Mouse (Mus musculus) MEL (cell line): ENCODE measurements at regions not wholly inside any gene's neighbourhood (a gene's known extent, or its start where the extent isn't known, plus 50 kb on each side); places are given as distances from the start of the nearest gene placed in this dataset.

Source experiments
- DNase-seq: peaks from one replicate; pipeline ENCODE4 v3.0.0; 2011; ENCODE audit warnings: low read depth, low spot score
- H3K27ac ChIP-seq: 2 replicates; pipeline ENCODE4 v1.5.1; 2012; ENCODE audit warnings: low read depth, mild to moderate bottlenecking, control low read depth, low read length, moderate library complexity; ENCODE audit not compliant: control insufficient read depth
- H3K27me3 ChIP-seq, 2 experiments: fragments of 150-350 bp in 1 of 2; sonication (generic) in 1 of 2; 2 replicates each; pipeline ENCODE4 v1.6.1; 2012; ENCODE audit warnings: low read length in 2 of 2, mild to moderate bottlenecking in 2 of 2, improper control_type of control experiment in 1 of 2, moderate library complexity in 1 of 2; ENCODE audit not compliant: insufficient read depth in 2 of 2, control insufficient read depth in 1 of 2
- H3K36me3 ChIP-seq, 2 experiments: 2 replicates each; pipeline ENCODE4 v1.6.1; 2012 to 2014; ENCODE audit warnings: low read length in 2 of 2, improper control_type of control experiment in 1 of 2, inconsistent platforms in 1 of 2, mild to moderate bottlenecking in 1 of 2; ENCODE audit not compliant: insufficient read depth in 2 of 2, control insufficient read depth in 1 of 2
- H3K4me1 ChIP-seq, 2 experiments: fragments of 150-350 bp in 1 of 2; sonication (generic) in 1 of 2; 2 replicates each; pipeline ENCODE4 v1.6.1; 2012; ENCODE audit warnings: low read length in 2 of 2, improper control_type of control experiment in 1 of 2, mild to moderate bottlenecking in 1 of 2; ENCODE audit not compliant: insufficient read depth in 2 of 2, control insufficient read depth in 1 of 2
- H3K4me3 ChIP-seq, 2 experiments: fragments of 150-350 bp in 1 of 2; sonication (generic) in 1 of 2; 2 replicates each; pipeline ENCODE4 v1.5.1; 2012; ENCODE audit warnings: low read depth in 2 of 2, low read length in 2 of 2, mild to moderate bottlenecking in 2 of 2, moderate library complexity in 2 of 2, control low read depth in 1 of 2, improper control_type of control experiment in 1 of 2; ENCODE audit not compliant: control insufficient read depth in 1 of 2, insufficient read depth in 1 of 2
- H3K79me2 ChIP-seq: 2 replicates; pipeline ENCODE4 v1.6.1; 2012; ENCODE audit warnings: mild to moderate bottlenecking, low read length, moderate library complexity; ENCODE audit not compliant: control insufficient read depth, poor library complexity, insufficient read depth
- H3K9ac ChIP-seq: 2 replicates; pipeline ENCODE4 v1.6.1; 2012; ENCODE audit warnings: low read depth, mild to moderate bottlenecking, control low read depth, low read length, moderate library complexity; ENCODE audit not compliant: control insufficient read depth, poor library complexity, severe bottlenecking
- H3K9me3 ChIP-seq: fragments of 150-350 bp; sonication (generic); replicated peaks from 2 replicates; pipeline ENCODE4 v1.6.1; 2012; ENCODE audit warnings: mild to moderate bottlenecking, low read length, improper control_type of control experiment, moderate library complexity; ENCODE audit not compliant: insufficient read depth
- BHLHE40 ChIP-seq: IDR thresholded peaks from 2 replicates; pipeline ENCODE4 v1.6.1; 2012; ENCODE audit warnings: low read depth, mild to moderate bottlenecking, inconsistent platforms, low read length, improper control_type of control experiment, borderline replicate concordance
- CHD1 ChIP-seq: IDR thresholded peaks from 2 replicates; pipeline ENCODE4 v1.6.1; 2012; ENCODE audit warnings: low read depth, mild to moderate bottlenecking, inconsistent platforms, low read length, improper control_type of control experiment
- CHD2 ChIP-seq: IDR thresholded peaks from 2 replicates; pipeline ENCODE4 v1.6.1; 2011; ENCODE audit warnings: low read length, improper control_type of control experiment
- CTCF ChIP-seq, 3 experiments: IDR thresholded peaks in 2 of 3; conservative IDR thresholded peaks in 1 of 3; 2 replicates each; pipeline ENCODE4 v1.5.1; 2011 to 2012; ENCODE audit warnings: low read length in 3 of 3, low read depth in 2 of 3, mild to moderate bottlenecking in 2 of 3, improper control_type of control experiment in 1 of 3, inconsistent platforms in 1 of 3, mixed read lengths in 1 of 3, moderate library complexity in 1 of 3; ENCODE audit not compliant: control insufficient read depth in 1 of 3, insufficient read depth in 1 of 3, poor library complexity in 1 of 3, severe bottlenecking in 1 of 3
- E2F4 ChIP-seq: IDR thresholded peaks from 2 replicates; pipeline ENCODE4 v1.6.1; 2011; ENCODE audit warnings: low read depth, low read length, improper control_type of control experiment, borderline replicate concordance
- EP300 ChIP-seq, 2 experiments: IDR thresholded peaks; 2 replicates each; pipeline ENCODE4 v1.6.1; 2011; ENCODE audit warnings: improper control_type of control experiment in 2 of 2, low read length in 2 of 2, low read depth in 1 of 2, mild to moderate bottlenecking in 1 of 2
- ETS1 ChIP-seq: IDR thresholded peaks from 2 replicates; pipeline ENCODE4 v1.6.1; 2012; ENCODE audit warnings: low read depth, mild to moderate bottlenecking, inconsistent platforms, low read length, improper control_type of control experiment, moderate library complexity
- GABPA ChIP-seq: IDR thresholded peaks from 2 replicates; pipeline ENCODE4 v1.6.1; 2012; ENCODE audit warnings: low read depth, mild to moderate bottlenecking, inconsistent platforms, low read length, improper control_type of control experiment, moderate library complexity
- GATA1 ChIP-seq: IDR thresholded peaks from 2 replicates; pipeline ENCODE4 v1.6.1; 2011; ENCODE audit warnings: low read depth, low read length, improper control_type of control experiment
- JUND ChIP-seq: IDR thresholded peaks from 2 replicates; pipeline ENCODE4 v1.6.1; 2011; ENCODE audit warnings: low read depth, mild to moderate bottlenecking, improper control_type of control experiment, low read length
- KAT2A ChIP-seq: conservative IDR thresholded peaks from 2 replicates; pipeline ENCODE4 v1.6.1; 2012; ENCODE audit warnings: low read depth, low read length, improper control_type of control experiment, inconsistent platforms
- MAFK ChIP-seq: IDR thresholded peaks from 2 replicates; pipeline ENCODE4 v1.6.1; 2011; ENCODE audit warnings: low read depth, mild to moderate bottlenecking, low read length, improper control_type of control experiment, borderline replicate concordance
- MAZ ChIP-seq: IDR thresholded peaks from 2 replicates; pipeline ENCODE4 v1.6.1; 2012; ENCODE audit warnings: low read depth, mild to moderate bottlenecking, inconsistent platforms, low read length, improper control_type of control experiment
- MXI1 ChIP-seq: IDR thresholded peaks from 2 replicates; pipeline ENCODE4 v1.6.1; 2011; ENCODE audit warnings: mild to moderate bottlenecking, low read depth, low read length, improper control_type of control experiment
- MYB ChIP-seq: IDR thresholded peaks from 2 replicates; pipeline ENCODE4 v1.6.1; 2011; ENCODE audit warnings: mild to moderate bottlenecking, low read depth, low read length, improper control_type of control experiment
- MYC ChIP-seq: IDR thresholded peaks from 2 replicates; pipeline ENCODE4 v1.6.1; 2011; ENCODE audit warnings: low read depth, mild to moderate bottlenecking, low read length, improper control_type of control experiment, moderate library complexity
- NRF1 ChIP-seq: IDR thresholded peaks from 2 replicates; pipeline ENCODE4 v1.6.1; 2014; ENCODE audit warnings: low read depth, mild to moderate bottlenecking, inconsistent platforms, low read length, improper control_type of control experiment, moderate library complexity; ENCODE audit not compliant: poor library complexity, insufficient read depth, severe bottlenecking
- POLR2A ChIP-seq, 2 experiments: IDR thresholded peaks; 2 replicates each; pipeline ENCODE4 v1.6.1; 2011 to 2012; ENCODE audit warnings: low read length in 2 of 2, mild to moderate bottlenecking in 2 of 2, control low read depth in 1 of 2, improper control_type of control experiment in 1 of 2, low read depth in 1 of 2, moderate library complexity in 1 of 2; ENCODE audit not compliant: control insufficient read depth in 1 of 2, insufficient read depth in 1 of 2, poor library complexity in 1 of 2
- POLR2AphosphoS5 ChIP-seq: IDR thresholded peaks from 2 replicates; pipeline ENCODE4 v1.6.1; 2012; ENCODE audit warnings: low read depth, borderline replicate concordance, mild to moderate bottlenecking, inconsistent platforms, low read length, moderate library complexity, mixed read lengths
- RCOR1 ChIP-seq: IDR thresholded peaks from 2 replicates; pipeline ENCODE4 v1.6.1; 2012; ENCODE audit warnings: low read depth, mild to moderate bottlenecking, inconsistent platforms, low read length, improper control_type of control experiment
- SIN3A ChIP-seq: IDR thresholded peaks from 2 replicates; pipeline ENCODE4 v1.6.1; 2012; ENCODE audit warnings: low read length, improper control_type of control experiment, inconsistent platforms
- SMC3 ChIP-seq: IDR thresholded peaks from 2 replicates; pipeline ENCODE4 v1.6.1; 2011; ENCODE audit warnings: low read depth, low read length, improper control_type of control experiment
- TBP ChIP-seq: IDR thresholded peaks from 2 replicates; pipeline ENCODE4 v1.8.0; 2011; ENCODE audit warnings: low read depth, low read length, improper control_type of control experiment
- TCF12 ChIP-seq: IDR thresholded peaks from 2 replicates; pipeline ENCODE4 v1.6.1; 2014; ENCODE audit warnings: low read depth, mild to moderate bottlenecking, inconsistent platforms, low read length, improper control_type of control experiment, moderate library complexity
- USF1 ChIP-seq: IDR thresholded peaks from 2 replicates; pipeline ENCODE4 v1.6.1; 2014; ENCODE audit warnings: low read depth, mild to moderate bottlenecking, inconsistent platforms, low read length, improper control_type of control experiment, moderate library complexity
- ZKSCAN1 ChIP-seq: IDR thresholded peaks from 2 replicates; pipeline ENCODE4 v1.6.1; 2012; ENCODE audit warnings: low read depth, mild to moderate bottlenecking, inconsistent platforms, low read length, improper control_type of control experiment, moderate library complexity
- ZNF384 ChIP-seq: IDR thresholded peaks from 2 replicates; pipeline ENCODE4 v1.6.1; 2012; ENCODE audit warnings: low read depth, mild to moderate bottlenecking, inconsistent platforms, low read length, improper control_type of control experiment

- no peaks in the 10 kb centered on the region for H3K79me2 ChIP-seq
- no peak overlapping the region for H3K9ac ChIP-seq
- no peaks in the 10 kb centered on the region for H3K4me1 ChIP-seq
- no peaks in the 10 kb centered on the region for H3K36me3 ChIP-seq
- peaks cover 2 to 7% of the 10 kb centered on the region in 2 experiments; a peak in 3 of 4 replicates for H3K27me3 ChIP-seq
- TF ChIP-seq ZNF384 (no peak), MYC (no peak), POLR2AphosphoS5 (no peak), GABPA (no peak), MAZ (no peak), MXI1 (no peak), ETS1 (no peak), TCF12 (no peak), NRF1 (no peak), RCOR1 (no peak), CHD2 (no peak), POLR2A (IDR thresholded peaks at IDR 0.05; ENCODE audit: control insufficient read depth in 1 of 2, insufficient read depth in 1 of 2, low read depth in 1 of 2, low read length in 2 of 2, poor library complexity in 1 of 2) (no peak), BHLHE40 (no peak), JUND (no peak), E2F4 (no peak)
- no peak overlapping the region for H3K27ac ChIP-seq
- DNase-seq = no peak
- H3K4me3 ChIP-seq = no peak overlapping the region
- H3K9me3 ChIP-seq = no peaks in the 10 kb centered on the region
These were observed 66.3 kb downstream of the Ythdf1 start for GRCm38 (mm10) chr2:180854349-180855004.

- TF ChIP-seq MAFK = no peak
- no peak for TF ChIP-seq ZKSCAN1
- TF ChIP-seq NRF1 = no peak
- no peak for TF ChIP-seq SIN3A
- no peak for TF ChIP-seq CHD1
- TF ChIP-seq RCOR1 = no peak
- TF ChIP-seq CHD2 = no peak
- no peak for TF ChIP-seq SMC3
- no peak for TF ChIP-seq USF1
- TF ChIP-seq GATA1 = no peak
- TF ChIP-seq CTCF (IDR thresholded peaks at IDR 0.05 in 2 of 3, conservative IDR thresholded peaks at IDR 0.05 in 1 of 3; ENCODE audit: control insufficient read depth in 1 of 3, insufficient read depth in 1 of 3, low read depth in 2 of 3, low read length in 3 of 3, poor library complexity in 1 of 3, severe bottlenecking in 1 of 3) = no peak
- TF ChIP-seq KAT2A = no peak
- no peak for TF ChIP-seq EP300 (IDR thresholded peaks at IDR 0.05; ENCODE audit: low read depth in 1 of 2, low read length in 2 of 2)
- no peak for TF ChIP-seq MYB
- no peak for TF ChIP-seq POLR2AphosphoS5
- no peak for TF ChIP-seq ZNF384
- TF ChIP-seq TBP = no peak
- TF ChIP-seq MAZ = no peak
- H3K4me1 ChIP-seq = no peaks in the 10 kb centered on the region
- no peak for DNase-seq
- no peaks in the 10 kb centered on the region for H3K9me3 ChIP-seq
- H3K36me3 ChIP-seq = no peaks in the 10 kb centered on the region
- H3K27ac ChIP-seq = no peak overlapping the region
- no peak overlapping the region for H3K9ac ChIP-seq
- no peak overlapping the region for H3K4me3 ChIP-seq
- H3K79me2 ChIP-seq = no peaks in the 10 kb centered on the region
- H3K27me3 ChIP-seq = peaks cover 0 to 3% of the 10 kb centered on the region in 2 experiments; a peak in 2 of 4 replicates
These were observed 70.8 kb upstream of the Bhlhe23 start for GRCm38 (mm10) chr2:180847497-180847896.
